Mouse (Mus musculus): ENCODE results near the gene Sec31b. TPM values are rescaled to one million over a fixed set of nuclear protein-coding genes. Genes with fewer than 3 reads are reported as not detected.

The Sec31b gene
- total RNA-seq (2014; fragmentation: Nextera tagmentation): 0.47 and 1.7 TPM in 2 replicates
- total RNA-seq (2017): 0.23 and 0.61 TPM in 2 replicates

GRCm38 (mm10) chr19:44545321-44546041 is at the start of gene Sec31b:
Gene Sec31b, minus strand, starts transcription at chr19:44545864.
- peak; percentile 45 for ATAC-seq (replicated peaks; ENCODE audit: low FRiP score, low TSS enrichment, poor library complexity, severe bottlenecking)

- no peak for ATAC-seq (replicated peaks; ENCODE audit: low FRiP score, low TSS enrichment, poor library complexity, severe bottlenecking)
These were observed 48.5 kb upstream of the Sec31b start for GRCm38 (mm10) chr19:44594180-44594579.

- no peak for ATAC-seq (replicated peaks; ENCODE audit: low FRiP score, low TSS enrichment, poor library complexity, severe bottlenecking)
These were observed 46.0 kb upstream of the Sec31b start for GRCm38 (mm10) chr19:44591638-44592037.

GRCm38 (mm10) chr19:44590992-44591391 is 45.3 kb upstream of the Sec31b start:
- ATAC-seq (replicated peaks; ENCODE audit: low FRiP score, low TSS enrichment, poor library complexity, severe bottlenecking): no peak

GRCm38 (mm10) chr19:44589591-44590223 is 44.0 kb upstream of the Sec31b start:
- no peak for ATAC-seq (replicated peaks; ENCODE audit: low FRiP score, low TSS enrichment, poor library complexity, severe bottlenecking)

GRCm38 (mm10) chr19:44588036-44588435 is 42.4 kb upstream of the Sec31b start:
- no peak for ATAC-seq (replicated peaks; ENCODE audit: low FRiP score, low TSS enrichment, poor library complexity, severe bottlenecking)

GRCm38 (mm10) chr19:44582638-44583309 is 37.1 kb upstream of the Sec31b start:
- peak; percentile 96 for ATAC-seq (replicated peaks; ENCODE audit: low FRiP score, low TSS enrichment, poor library complexity, severe bottlenecking)

GRCm38 (mm10) chr19:44582103-44582502 is 36.4 kb upstream of the Sec31b start:
- ATAC-seq (replicated peaks; ENCODE audit: low FRiP score, low TSS enrichment, poor library complexity, severe bottlenecking): no peak

- no peak for ATAC-seq (replicated peaks; ENCODE audit: low FRiP score, low TSS enrichment, poor library complexity, severe bottlenecking)
These were observed 32.4 kb upstream of the Sec31b start for GRCm38 (mm10) chr19:44578038-44578437.

- ATAC-seq (replicated peaks; ENCODE audit: low FRiP score, low TSS enrichment, poor library complexity, severe bottlenecking): no peak
These were observed 30.6 kb upstream of the Sec31b start for GRCm38 (mm10) chr19:44576275-44576674.

GRCm38 (mm10) chr19:44567763-44568162 is 22.1 kb upstream of the Sec31b start:
- ATAC-seq (replicated peaks; ENCODE audit: low FRiP score, low TSS enrichment, poor library complexity, severe bottlenecking): no peak

GRCm38 (mm10) chr19:44564006-44564405 is 18.3 kb upstream of the Sec31b start:
- ATAC-seq (replicated peaks; ENCODE audit: low FRiP score, low TSS enrichment, poor library complexity, severe bottlenecking): no peak

- ATAC-seq (replicated peaks; ENCODE audit: low FRiP score, low TSS enrichment, poor library complexity, severe bottlenecking): peak; percentile 96
These were observed 17.1 kb upstream of the Sec31b start, which contains the start of gene Hif1an for GRCm38 (mm10) chr19:44562652-44563206. Gene Hif1an, plus strand, starts transcription at chr19:44562850.

- ATAC-seq (replicated peaks; ENCODE audit: low FRiP score, low TSS enrichment, poor library complexity, severe bottlenecking): peak; percentile 91
These were observed 9.4 kb upstream of the Sec31b start, which contains the start of gene Ndufb8 for GRCm38 (mm10) chr19:44554861-44555590. Gene Ndufb8, minus strand, starts transcription at chr19:44555440.

GRCm38 (mm10) chr19:44554490-44554860 is 8.8 kb upstream of the Sec31b start:
- ATAC-seq (replicated peaks; ENCODE audit: low FRiP score, low TSS enrichment, poor library complexity, severe bottlenecking): no peak

- no peak for ATAC-seq (replicated peaks; ENCODE audit: low FRiP score, low TSS enrichment, poor library complexity, severe bottlenecking)
These were observed 7.6 kb upstream of the Sec31b start for GRCm38 (mm10) chr19:44553286-44553685.

- ATAC-seq (replicated peaks; ENCODE audit: low FRiP score, low TSS enrichment, poor library complexity, severe bottlenecking): no peak
These were observed 7.1 kb upstream of the Sec31b start, which contains the start of gene Gm20538 for GRCm38 (mm10) chr19:44552731-44553130. Gene Gm20538, minus strand, starts transcription at chr19:44552831.

GRCm38 (mm10) chr19:44544775-44545174 is 889 bp downstream of the Sec31b start:
- ATAC-seq (replicated peaks; ENCODE audit: low FRiP score, low TSS enrichment, poor library complexity, severe bottlenecking): peak; percentile 73

- no peak for ATAC-seq (replicated peaks; ENCODE audit: low FRiP score, low TSS enrichment, poor library complexity, severe bottlenecking)
These were observed 1.3 kb downstream of the Sec31b start for GRCm38 (mm10) chr19:44544372-44544771.

Measured in megakaryocyte-erythroid progenitor cell, adult 5-6 weeks (primary cell).